Mouse (Mus musculus) ovary, postnatal 14 days (tissue): ENCODE data around the gene 9030624G23Rik.
"Not testable (repeated sequence)": the region's sequence is repeated elsewhere in the genome, so short reads cannot be mapped to it uniquely, and the experiment has no call there.

ENCODE experiments used
- DNase-seq: peaks from one replicate; pipeline ENCODE4 v3.0.0; 2022; ENCODE audit warnings: low spot score

Gene 9030624G23Rik

GRCm38 (mm10) chr12:24097108-24097520 lies at the start of gene 9030624G23Rik:
9030624G23Rik (minus strand) TSS chr12:24097246.
- peak; percentile 47 for DNase-seq

GRCm38 (mm10) chr12:24083096-24083495 lies 13.9 kb downstream of the 9030624G23Rik start:
- DNase-seq, result not testable (repeated sequence)
